Mouse (Mus musculus): ENCODE data around the gene Lrrc38. TPM values are rescaled to one million over a fixed set of nuclear protein-coding genes. Genes with fewer than 3 reads are reported as not detected.

The Lrrc38 gene
- polyA plus RNA-seq, 1 experiment from 2014 or later, result not detected

- Histone ChIP-seq H3K4me3 (no peak overlapping the region), H3K27me3 (peaks cover 2% of the 10 kb centered on the region; the same call in 1 of the 2 replicates), H3K4me2 (no peak overlapping the region), H3K9me3 (replicated peaks) (no peaks in the 10 kb centered on the region; the same call in none of the 2 replicates), H3K27ac (no peak overlapping the region), H3K9ac (no peak overlapping the region), H3K4me1 (peaks cover 4% of the 10 kb centered on the region), H3K36me3 (ENCODE audit: poor library complexity, severe bottlenecking) (peaks cover 46% of the 10 kb centered on the region)
- 96% methylated on average over 1 of the region's 1 CpGs for WGBS
- no peak for ATAC-seq
Measured at GRCm38 (mm10) chr4:143413621-143414020, 64.1 kb downstream of the Lrrc38 start.

- H3K9ac ChIP-seq, result no peak overlapping the region
- WGBS, result 93% methylated on average over 3 of the region's 3 CpGs
- H3K4me3 ChIP-seq, result no peak overlapping the region
- no peaks in the 10 kb centered on the region for H3K27me3 ChIP-seq
- peaks cover 51% of the 10 kb centered on the region for H3K36me3 ChIP-seq (ENCODE audit: poor library complexity, severe bottlenecking)
- ATAC-seq, result no peak
- peaks cover 4% of the 10 kb centered on the region for H3K4me1 ChIP-seq
- H3K27ac ChIP-seq, result no peak overlapping the region
- H3K9me3 ChIP-seq (replicated peaks), result no peaks in the 10 kb centered on the region; the same call in none of the 2 replicates
- no peak overlapping the region for H3K4me2 ChIP-seq
Measured at GRCm38 (mm10) chr4:143414121-143414520, 64.6 kb downstream of the Lrrc38 start.

Other genes starting within 250 kb of the Lrrc38 start
- 17.6 and 18.6 TPM in 2 replicates for gene Prdm2, start 136.8 kb upstream of the Lrrc38 start, polyA plus RNA-seq (2015; fragmentation: Nextera tagmentation; extraction: Ambion mirVana)
- gene Pdpn, start 50.2 kb upstream of the Lrrc38 start, polyA plus RNA-seq (2015; fragmentation: Nextera tagmentation; extraction: Ambion mirVana), result 59.6 and 62.2 TPM in 2 replicates
- not detected in 2 replicates for gene Pramel1, start 44.7 kb downstream of the Lrrc38 start, polyA plus RNA-seq (2015; fragmentation: Nextera tagmentation; extraction: Ambion mirVana)
- 24.3 and 24.4 TPM in 2 replicates for gene Pramef8, start 62.7 kb downstream of the Lrrc38 start, polyA plus RNA-seq (2015; fragmentation: Nextera tagmentation; extraction: Ambion mirVana)
- gene Oog4, start 100.6 kb downstream of the Lrrc38 start, polyA plus RNA-seq (2015; fragmentation: Nextera tagmentation; extraction: Ambion mirVana), result not detected in 2 replicates
- not detected in 2 replicates for gene Gm13043, start 161.6 kb downstream of the Lrrc38 start, polyA plus RNA-seq (2015; fragmentation: Nextera tagmentation; extraction: Ambion mirVana)
- gene Gm13040, start 186.2 kb downstream of the Lrrc38 start, polyA plus RNA-seq (2015; fragmentation: Nextera tagmentation; extraction: Ambion mirVana), result not detected in 2 replicates
- not detected in 2 replicates for gene BC080695, start 201.9 kb downstream of the Lrrc38 start, polyA plus RNA-seq (2015; fragmentation: Nextera tagmentation; extraction: Ambion mirVana)
- gene Gm13057, start 202.0 kb downstream of the Lrrc38 start, polyA plus RNA-seq (2015; fragmentation: Nextera tagmentation; extraction: Ambion mirVana), result not detected in 2 replicates